Mouse (Mus musculus) T-cell, adult 66 days (primary cell): ENCODE measurements around the gene Oat. TPM values are rescaled to one million over a fixed set of nuclear protein-coding genes. Genes with fewer than 3 reads are reported as not detected.

Source experiments
- total RNA-seq, 2 experiments: library from RNA; stranded (reverse); gene quantifications; 3 replicates in 1 of 2; 4 replicates in 1 of 2; pipeline ENCODE4 v1.2.4; 2023

Gene Oat
- total RNA-seq = 10 to 100 TPM; 58.9 to 59.7 TPM

DNA sequence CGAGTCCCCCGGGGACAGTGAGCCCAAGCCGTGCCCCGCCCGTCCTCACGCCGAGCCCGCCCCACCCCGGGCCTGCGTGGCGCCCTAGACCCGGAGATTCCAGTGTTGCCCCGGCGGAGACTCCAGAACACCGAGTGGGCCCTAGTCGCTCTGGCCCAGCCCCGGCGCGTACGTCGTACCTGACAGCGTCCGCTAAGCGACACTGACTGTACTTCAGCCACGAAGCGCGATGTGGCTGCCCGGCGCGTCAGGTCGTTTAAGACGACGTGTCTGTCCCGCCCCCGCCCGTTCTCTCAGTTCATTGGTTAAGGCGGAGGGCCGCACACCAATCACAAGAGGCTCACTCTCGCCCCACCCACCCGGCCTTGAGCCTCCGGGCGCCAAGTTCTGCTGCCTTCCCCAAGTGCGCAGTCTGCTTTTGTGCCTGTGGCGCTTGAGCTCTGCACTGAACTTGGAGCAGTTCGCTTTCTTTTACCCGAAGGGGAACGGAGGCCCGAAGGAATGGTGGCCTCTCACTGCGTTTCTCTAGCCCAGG is at the start of gene Oat:
Gene Oat (minus strand): TSS at position 283 of the 535 bp plus-strand sequence.

DNA sequence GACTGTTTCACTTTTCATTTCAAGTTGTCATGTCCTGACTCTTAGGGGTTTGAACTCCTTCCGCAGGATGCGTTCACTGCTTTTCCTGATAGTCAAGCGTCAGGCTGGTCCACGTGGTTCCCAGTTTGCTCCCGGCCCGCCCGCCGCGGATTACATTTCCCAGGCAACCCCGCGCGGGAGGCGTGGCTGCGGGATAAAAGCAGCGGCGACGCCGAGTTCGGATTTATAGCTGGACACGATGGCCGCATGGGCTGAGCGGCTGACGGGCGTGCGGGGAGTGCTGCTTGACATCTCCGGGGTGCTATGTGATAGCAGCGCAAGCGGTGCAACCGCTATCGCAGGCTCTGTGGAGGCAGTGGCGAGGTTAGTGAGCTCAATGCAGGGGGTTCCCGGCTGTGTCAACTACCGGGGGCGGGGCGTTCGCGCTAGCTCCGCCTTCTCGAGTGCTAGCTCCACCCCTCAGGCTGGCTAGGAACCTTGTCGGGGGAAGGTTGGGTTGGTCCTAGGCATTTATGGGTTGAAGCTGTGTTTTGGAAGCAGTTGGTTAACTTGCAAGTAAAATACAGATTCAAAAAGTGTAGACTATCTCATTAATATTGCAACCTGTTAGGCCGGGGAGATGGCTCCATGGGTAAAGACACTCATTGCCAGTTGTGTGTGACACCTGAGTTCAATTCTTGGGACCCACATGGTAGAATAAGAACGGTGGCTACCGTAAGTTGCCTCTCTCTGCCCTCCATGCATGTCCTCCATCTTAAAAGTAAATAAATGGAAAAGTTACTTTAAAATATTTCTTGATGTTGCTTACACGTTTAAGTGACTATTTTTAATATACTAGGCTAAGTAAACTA is 34.5 kb upstream of the Oat start, which contains the start of gene Lhpp:
Gene Lhpp (plus strand): TSS at position 171 of the 851 bp plus-strand sequence.

DNA sequence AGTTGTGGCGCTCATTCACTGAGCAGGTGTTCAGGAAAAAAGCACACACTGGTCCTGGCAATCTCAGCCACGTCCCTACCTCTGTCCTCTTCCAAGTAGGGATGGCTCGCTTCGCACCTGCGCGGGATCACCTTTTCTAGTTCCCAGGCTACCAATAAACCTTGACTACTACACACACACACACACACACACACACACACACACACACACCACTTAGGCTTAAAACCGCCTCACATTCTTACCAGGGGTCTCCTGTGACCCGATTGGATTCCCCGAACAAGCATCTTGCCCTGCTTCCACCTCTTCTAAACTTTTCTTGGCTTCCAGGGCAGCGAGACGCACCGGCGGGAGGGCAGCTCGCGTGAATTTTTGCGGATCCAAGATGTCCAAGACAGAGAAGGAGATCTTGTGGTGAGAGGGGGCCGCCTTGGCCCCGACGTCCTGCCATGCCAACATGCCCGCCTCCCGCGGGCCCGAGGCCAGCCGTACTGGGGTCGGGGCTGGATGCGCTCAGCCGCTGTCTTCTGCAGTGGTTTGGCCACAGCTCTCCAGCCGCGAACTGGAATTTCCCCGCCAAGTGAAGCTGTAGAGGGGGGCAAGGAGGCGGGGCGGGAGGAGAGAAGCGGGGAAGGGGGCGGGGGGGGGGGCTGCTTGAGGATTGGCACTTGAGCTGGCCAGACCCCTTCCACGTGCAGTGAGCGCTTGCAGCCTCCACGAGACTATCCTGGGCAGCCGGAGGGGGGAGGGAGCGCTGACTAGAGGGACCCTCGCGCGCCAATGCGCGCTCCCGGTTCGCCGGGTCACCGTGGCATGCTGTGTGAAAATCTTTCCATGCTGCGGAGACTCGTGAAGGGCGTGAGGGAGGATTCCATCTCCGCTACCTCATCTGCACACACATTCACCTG is 23.1 kb upstream of the Oat start, which contains the start of gene Nkx1-2:
Gene Nkx1-2 (minus strand): TSS at position 567 of the 905 bp plus-strand sequence.

Other genes starting within 250 kb of the Oat start
- gene Nkx1-2, start 23.2 kb upstream of the Oat start, total RNA-seq = under 1 TPM in 1 of 2 experiments, not detected in 1; 0.17 TPM
- gene Lhpp, start 34.2 kb upstream of the Oat start, total RNA-seq = 1 to 10 TPM; 2.1 to 2.8 TPM
- 100 to 1,000 TPM; 119 to 128 TPM for gene Fam53b, start 237.5 kb upstream of the Oat start, total RNA-seq